Mouse (Mus musculus): ENCODE measurements around the gene Hdac8. TPM values are rescaled to one million over a fixed set of nuclear protein-coding genes. Genes with fewer than 3 reads are reported as not detected.

Gene Hdac8
- 1 to 10 TPM; 2.9 to 4.0 TPM for total RNA-seq (2021)
- long read RNA-seq, experiment 1, partial matches to known transcripts = 2 of 5 reads
- long read RNA-seq, experiment 1, other reads (novel, unspliced or antisense) = 0 of 5 reads
- long read RNA-seq, experiment 2, partial matches to known transcripts = 0 of 2 reads
- long read RNA-seq, experiment 2, other reads (novel, unspliced or antisense) = 1 of 2 reads

DNA sequence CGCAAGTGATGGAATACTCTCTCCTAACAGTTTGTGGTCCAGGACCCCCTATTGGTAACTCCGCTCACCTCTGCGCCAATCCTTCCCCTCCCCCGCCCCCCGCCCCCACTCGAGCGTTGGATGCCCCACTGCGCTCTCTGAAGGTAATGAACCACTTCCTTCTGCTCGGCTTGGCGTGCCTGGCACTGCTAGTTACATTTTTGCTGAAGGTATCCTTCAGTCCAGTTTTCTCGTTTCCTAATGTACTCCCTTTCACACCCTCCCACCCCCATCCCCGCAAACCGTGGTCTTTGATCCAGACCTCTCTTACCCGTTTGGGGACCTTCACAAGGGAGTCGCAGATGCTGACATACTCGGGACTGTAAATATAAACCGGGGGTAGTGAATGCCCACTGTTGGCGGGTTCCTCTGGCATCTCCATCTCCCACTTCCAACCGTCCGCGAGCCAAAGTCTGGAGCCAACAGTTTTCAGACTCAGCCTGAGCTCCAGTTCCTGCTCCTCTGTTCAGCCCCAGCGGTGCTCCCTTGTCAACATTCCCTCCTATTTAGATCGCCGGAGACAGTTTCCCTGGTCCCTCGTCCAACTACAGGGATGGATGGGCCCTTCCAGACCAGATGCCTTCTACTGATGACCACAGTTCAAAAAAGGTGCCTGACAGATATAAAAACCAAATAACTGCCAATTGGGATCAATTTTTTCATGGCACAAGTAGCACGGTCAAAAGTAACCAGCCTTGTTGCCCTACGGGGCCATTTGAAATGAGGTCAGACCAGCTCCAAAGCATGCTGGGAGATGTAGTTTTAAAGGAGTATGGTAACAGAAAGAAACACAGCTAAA lies at the start of gene Hdac8:
TSS of gene Hdac8 (minus strand) at position 716 of the 838 bp plus-strand sequence.
- intact Hi-C loops (cut with DNase I) = no loop called here

DNA sequence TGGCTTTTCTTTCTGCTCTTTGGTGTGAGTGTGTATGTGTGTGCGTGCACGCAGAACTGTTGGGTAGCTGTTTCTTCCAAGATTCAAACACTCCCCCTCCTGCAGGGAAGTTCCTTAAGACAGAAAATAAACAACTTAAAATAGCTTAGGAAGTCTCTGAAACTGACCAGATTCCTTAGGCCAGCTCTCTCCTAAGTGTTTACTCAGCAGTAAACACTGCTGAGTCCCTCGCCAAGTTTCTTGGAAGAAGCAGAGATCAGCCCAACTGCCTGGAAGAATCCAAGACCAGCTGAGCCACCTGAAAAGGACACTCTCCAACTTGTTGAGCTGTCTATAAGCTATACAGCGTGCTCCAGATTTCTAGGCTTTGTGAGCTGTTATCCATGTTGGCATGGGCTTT lies 4.0 kb upstream of the Hdac8 start:
- no peak for DNase-seq
- intact Hi-C loops (cut with DNase I) = no loop called here

More for the DNA sequence above, at the start of gene Hdac8:
- peak; percentile 11 to 46 for DNase-seq

DNA sequence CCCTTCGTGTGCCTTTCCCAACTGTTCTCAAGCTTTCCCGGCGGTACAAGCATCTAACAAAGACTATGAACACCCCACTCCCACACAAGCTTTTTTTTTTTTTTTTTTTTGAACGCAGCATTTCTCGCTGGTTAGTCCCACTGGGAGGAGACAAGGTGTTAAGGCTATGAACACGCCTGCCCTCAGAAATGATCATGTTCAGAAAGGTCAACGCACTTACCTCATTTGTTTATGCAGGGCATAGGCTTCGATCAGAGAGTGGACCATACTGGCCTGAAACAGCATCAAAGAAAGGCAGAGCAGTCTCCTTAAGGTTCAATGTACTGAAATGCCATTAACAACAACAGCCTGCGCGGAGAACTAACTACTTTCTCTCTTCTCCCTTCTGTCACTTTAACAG lies 980 bp downstream of the Hdac8 start:
- intact Hi-C loops (cut with DNase I) = no loop called here
- DNase-seq = no peak

DNA sequence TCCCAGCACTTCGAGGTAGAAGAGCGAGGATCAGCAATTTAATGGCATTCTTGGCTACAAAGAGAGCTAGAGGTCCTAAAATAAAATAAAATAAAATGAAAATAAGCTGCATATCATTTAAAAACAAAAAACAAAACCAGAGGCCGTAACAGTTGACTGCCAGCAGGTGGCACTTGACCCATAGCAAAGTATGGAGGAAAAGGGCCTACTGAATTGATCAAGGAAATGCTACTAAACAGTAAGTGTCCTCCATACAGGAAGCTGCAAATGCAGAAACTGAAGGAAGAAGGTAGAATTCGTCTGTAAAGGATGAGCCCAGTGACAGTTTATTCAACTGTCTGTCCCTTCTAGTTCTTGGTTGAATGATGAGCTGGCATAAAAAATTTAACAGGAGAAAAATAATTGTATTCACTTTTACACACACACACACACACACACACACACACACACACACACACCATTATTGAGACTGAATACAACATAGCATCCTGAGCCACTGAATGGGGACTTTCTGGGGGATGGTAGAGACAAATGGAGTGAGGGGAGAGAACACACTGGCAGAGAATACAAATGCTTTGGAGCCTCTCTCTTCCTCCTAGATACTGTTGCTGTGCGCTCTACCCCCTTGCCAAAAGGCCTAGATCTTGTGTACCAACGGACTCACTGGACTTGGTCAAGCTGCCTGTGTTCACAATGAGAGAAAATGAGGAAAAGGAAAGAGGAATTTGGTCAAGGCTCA lies 11.0 kb downstream of the Hdac8 start:
- no peak for DNase-seq
- intact Hi-C loops (cut with DNase I) = no loop called here

DNA sequence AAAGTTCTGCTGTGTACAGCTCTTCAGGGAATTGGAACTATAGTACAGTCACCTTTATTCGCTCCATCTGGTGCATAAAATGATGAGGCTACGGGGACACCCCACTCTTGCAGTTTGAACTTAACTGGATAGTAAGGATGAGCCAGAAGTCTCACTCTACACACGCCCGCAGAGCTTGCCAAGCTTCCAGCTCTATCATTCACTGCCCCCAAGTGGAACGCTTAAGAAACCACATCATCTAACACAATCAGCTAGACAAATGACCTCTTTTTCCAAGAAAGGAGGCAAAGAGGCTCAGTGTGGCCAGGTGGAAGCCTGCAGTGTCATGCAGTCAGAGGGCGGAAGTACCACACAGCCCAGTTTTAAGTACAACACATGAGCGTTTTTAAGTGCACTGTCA lies 19.6 kb downstream of the Hdac8 start:
- intact Hi-C loops (cut with DNase I) = no loop called here
- DNase-seq = no peak

DNA sequence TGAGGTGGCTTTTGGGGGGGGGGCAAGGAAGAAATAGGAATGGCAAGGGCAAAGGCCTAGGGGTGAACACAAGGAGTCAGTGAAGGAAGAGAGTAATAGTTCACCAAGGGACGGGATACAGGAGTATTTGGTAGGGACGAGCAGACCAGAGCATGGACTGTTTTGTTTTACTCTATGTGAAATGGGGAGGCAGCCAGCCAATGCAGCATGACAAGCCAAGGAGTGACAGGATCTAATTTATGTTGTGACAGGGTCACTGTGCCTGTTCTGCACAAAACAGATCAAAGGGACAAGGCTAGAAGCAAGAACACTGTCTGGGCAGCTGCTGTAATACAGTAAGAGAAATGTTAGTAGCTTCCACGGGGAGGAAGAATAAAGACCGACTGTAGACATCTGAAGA lies 25.5 kb downstream of the Hdac8 start:
- DNase-seq = no peak
- intact Hi-C loops (cut with DNase I) = loop anchor here (5.0 kb wide), 2 partner anchors 262 to 322 kb away; partner anchors contain the start of gene Ercc6l

DNA sequence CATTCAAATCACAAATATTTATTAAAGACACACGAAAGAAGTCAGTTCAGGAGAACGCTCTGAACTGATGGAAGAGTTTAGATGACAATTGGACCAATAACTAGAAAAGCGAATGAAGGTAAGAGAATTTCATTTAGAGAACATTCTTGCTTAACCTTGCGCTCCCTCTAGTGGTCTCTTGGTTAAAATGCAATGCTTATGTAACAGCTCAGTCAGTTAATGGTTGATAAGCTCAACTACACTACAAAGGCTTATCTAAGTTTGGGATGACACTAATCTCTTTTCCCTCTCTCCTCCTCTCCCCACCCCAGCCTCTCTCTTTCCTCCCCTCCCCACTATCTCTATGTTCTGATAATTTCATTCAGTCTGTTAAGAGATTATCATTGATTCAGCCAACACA lies 26.2 kb downstream of the Hdac8 start:
- no peak for DNase-seq

DNA sequence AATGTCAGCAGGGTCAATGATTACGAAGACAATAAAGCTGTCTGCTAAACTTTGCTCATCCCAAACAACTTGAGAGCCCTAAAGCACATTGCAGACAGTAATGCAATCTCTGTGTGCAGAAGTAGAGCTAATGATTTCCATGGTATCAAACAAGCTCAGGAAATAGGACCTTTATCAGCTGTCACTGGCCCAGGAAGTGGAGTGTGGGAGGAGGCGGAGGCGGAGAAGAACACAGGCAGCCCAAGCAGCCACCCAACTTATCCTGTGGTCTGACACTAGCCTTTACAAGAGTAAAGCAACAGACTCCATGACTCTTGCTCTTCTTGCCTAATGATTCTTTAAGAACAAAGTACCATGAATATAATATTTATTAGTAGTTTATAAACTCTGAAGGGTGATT lies 26.7 kb downstream of the Hdac8 start:
- DNase-seq = no peak
- intact Hi-C loops (cut with DNase I) = loop anchor here (5.0 kb wide), 1 partner anchor 261 kb away; no protein-coding TSS in a partner anchor

More for the DNA sequence above, 26.2 kb downstream of the Hdac8 start:
- intact Hi-C loops (cut with DNase I) = loop anchor here (5.0 kb wide), 1 partner anchor 262 kb away; no protein-coding TSS in a partner anchor

DNA sequence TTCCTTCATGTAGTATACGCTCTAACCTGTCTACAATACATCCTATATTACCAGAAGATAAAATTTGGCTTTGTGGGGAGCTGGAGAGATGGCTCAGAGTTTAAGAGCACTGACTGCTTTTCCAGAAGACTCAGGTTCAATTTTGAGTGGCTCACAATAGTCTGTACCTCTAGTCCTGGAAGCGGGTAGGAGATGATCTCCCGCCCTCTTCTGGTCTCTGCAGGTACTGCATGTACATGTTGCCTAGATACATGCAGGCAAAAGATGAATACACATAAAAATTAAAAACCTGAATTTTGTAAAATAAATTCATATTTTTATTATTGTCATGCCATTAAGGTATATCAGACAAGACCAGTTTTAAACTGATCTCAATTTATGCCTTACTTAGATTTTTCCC lies 28.4 kb downstream of the Hdac8 start:
- peak; percentile 16 to 55 for DNase-seq
- intact Hi-C loops (cut with DNase I) = loop anchor here (5.0 kb wide), 1 partner anchor 259 kb away; no protein-coding TSS in a partner anchor

DNA sequence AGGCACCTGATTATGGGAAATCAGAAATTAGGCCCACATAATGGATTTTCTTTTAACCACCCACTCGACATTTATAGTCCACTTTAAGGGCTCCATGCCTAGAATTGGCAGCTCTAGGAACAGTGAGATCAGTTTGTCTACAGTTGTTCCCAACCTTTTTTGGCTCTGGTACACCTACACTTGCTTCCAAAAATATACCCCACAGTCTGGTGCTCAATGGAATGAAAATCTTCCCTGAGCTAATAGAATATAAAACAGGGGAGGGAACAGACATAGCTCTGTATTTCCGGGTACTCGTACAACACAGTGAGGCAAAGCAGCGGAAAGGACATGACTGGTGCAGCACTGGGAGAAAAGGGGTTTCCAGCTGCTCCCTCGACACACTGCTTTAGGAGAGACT lies 29.6 kb downstream of the Hdac8 start:
- DNase-seq = no peak
- intact Hi-C loops (cut with DNase I) = loop anchor here (5.0 kb wide), 1 partner anchor 258 kb away; no protein-coding TSS in a partner anchor

DNA sequence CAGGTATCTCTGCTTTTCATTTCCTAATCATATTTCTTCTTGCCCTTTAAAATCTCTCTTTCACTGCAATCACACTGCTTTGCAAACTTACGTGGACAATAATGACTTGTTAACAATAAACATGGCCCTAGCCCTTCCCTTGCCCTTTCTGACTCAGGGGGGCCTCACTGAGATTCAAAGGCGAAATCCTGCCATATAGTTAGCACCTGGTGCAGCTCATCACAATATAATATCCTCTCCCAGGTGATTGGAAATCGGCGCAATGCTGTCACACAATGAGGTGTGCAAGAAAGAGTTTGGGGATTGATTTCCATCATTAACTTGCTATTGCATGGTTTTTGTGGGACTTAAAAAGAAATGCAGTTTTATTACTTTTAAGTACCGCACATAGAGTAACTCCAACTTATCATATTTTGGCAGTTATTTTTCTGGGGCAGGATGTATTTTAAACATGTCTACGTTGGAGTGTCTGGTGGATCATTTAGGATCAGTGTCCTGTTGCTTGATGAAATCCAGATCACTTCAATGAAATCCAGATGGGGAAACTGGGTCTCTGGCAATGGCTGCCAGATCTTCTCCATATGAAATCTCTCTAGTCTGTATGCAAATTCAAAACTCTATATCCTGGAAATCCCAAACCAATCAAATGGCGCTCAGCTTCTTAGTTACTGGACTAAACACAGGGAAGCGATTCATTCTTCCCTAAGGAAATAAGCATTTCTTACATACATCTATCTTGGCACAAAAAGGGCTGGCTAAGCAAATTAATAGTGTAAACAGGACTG lies 86.6 kb downstream of the Hdac8 start:
- DNase-seq = no peak
- intact Hi-C loops (cut with DNase I) = no loop called here

DNA sequence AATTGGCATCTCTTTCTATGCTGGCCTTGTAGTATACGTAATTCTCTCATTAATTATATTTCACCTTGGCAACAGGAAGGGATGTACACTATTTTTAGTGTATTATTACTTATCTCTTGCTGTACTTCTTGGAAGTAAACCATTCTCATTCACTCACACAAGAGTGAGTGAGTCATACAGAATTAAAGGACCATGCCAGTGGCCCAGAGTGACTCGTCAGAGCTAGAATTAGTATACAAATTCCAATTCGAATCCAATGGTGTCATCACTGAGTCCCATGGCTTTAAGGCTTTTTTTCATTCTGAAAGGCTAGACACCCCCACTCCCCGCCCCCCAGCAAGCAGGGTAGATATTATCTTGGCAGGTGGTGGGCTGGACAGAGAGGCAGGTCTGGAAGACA lies 88.2 kb downstream of the Hdac8 start:
- intact Hi-C loops (cut with DNase I) = no loop called here
- no peak for DNase-seq

DNA sequence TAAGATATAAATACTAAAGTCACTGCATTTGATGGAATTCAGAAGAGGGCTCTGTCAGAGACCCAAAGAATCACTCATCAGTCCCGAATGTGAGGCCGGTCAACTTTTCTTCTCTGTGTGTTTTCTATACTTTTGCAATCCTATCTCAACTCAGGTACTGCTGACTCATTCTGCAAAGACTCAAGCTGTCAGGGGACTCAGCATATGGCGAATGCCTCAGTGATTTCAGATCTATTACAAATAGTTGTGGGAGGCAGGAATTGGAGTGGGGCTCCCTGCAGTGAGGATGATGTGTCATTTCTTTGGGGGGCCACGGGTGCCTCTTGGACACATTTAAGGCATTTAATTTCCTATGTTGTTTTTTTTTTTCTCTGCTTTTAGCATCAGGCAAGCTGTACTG lies 88.8 kb downstream of the Hdac8 start:
- intact Hi-C loops (cut with DNase I) = no loop called here
- no peak for DNase-seq

DNA sequence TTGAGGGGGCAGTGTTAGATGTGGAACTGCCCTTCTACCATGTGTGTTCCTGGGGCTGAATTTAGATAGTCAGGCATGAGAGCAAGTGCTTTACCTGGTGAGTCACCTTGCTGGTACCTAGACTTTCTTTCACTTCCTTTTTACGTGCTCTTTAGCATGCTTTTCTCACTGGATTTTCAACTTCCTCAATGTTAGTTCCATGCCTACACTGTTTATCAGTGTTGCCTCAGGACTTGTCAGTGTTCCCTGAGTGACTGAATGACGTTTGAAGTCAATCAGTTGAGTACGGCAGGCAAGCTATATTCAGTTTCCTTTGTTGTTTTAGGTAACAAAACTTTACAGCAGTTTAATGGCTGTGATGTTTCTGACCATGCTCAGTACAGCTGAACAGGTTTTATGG lies 120.4 kb downstream of the Hdac8 start:
- DNase-seq = no peak
- intact Hi-C loops (cut with DNase I) = no loop called here

DNA sequence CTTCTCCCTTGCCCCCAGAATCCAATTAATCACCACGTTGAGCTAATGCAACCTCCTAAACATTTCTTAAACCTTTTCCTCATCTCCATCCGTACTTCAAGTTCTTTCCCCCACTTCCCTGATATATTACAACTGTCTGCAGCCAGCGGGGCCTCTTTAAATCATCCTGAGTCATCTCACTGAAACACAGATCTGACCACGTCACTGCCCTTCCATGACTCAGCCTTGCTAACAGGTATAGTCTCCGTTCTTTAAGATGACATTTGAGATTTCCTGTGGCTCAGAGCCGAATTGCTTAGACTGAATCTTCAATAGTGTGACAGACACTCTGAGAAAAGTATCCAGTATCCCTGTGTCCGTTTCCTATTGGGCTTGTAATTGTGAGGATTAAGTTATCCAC lies 122.0 kb downstream of the Hdac8 start:
- no peak for DNase-seq
- intact Hi-C loops (cut with DNase I) = no loop called here

DNA sequence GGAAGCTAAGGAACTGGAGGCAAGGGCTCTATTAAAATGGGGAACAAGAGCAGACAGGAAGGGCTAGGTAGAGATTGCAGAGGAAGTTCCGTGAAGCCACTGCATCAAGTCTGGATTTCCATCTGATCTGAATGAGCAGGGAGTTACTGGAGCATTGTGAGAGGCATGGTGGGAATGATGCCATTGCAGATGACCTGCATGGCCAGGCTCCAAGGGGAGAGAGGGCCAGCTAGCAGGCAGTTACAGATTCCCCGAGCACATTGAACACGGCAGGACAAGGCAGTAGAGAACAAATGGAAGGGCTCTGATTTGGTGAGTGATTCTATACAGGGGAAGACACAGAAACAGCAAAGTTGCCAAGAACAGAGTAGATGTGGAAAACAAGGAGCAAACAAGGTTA lies 138.6 kb downstream of the Hdac8 start:
- no peak for DNase-seq
- intact Hi-C loops (cut with DNase I) = no loop called here

DNA sequence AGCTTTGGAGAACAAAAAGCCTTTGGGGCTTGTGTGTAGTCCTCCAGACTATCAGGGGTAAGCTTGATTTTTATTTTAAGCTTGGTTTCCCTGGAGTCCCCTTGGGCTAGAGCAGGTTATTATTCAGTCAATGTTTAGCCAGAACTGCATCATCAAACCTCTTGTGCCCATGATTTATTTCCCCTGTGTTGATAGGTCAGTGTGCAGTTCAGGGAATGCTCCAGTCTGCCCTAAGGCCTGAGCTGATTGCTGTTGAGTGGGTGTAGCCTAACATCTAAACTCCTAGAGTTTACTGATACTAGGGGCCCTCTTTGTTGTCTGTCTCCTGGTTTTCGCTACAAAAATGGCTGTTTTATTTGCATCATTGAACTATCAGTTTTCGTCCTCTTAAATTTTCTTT lies 142.9 kb downstream of the Hdac8 start:
- intact Hi-C loops (cut with DNase I) = no loop called here
- no peak for DNase-seq

DNA sequence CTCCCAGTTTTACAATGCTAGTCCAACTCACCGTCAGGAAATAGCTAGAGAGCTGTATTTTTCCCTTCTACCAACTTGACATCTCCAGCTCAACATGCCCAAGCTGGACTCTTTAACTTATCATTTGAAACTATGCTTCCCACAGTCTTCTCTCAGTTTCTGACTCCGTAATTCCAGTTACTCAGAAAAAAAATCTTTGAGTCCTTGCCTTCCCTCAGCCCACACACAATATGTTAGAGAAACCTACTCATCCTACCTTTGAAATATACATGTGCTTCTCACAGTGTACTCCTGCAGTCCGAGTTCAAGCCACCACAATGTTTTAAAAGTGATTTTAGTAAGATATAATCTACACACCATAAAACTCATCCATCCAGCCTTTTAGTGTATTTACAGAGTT lies 151.7 kb downstream of the Hdac8 start:
- no peak for DNase-seq
- intact Hi-C loops (cut with DNase I) = no loop called here

DNA sequence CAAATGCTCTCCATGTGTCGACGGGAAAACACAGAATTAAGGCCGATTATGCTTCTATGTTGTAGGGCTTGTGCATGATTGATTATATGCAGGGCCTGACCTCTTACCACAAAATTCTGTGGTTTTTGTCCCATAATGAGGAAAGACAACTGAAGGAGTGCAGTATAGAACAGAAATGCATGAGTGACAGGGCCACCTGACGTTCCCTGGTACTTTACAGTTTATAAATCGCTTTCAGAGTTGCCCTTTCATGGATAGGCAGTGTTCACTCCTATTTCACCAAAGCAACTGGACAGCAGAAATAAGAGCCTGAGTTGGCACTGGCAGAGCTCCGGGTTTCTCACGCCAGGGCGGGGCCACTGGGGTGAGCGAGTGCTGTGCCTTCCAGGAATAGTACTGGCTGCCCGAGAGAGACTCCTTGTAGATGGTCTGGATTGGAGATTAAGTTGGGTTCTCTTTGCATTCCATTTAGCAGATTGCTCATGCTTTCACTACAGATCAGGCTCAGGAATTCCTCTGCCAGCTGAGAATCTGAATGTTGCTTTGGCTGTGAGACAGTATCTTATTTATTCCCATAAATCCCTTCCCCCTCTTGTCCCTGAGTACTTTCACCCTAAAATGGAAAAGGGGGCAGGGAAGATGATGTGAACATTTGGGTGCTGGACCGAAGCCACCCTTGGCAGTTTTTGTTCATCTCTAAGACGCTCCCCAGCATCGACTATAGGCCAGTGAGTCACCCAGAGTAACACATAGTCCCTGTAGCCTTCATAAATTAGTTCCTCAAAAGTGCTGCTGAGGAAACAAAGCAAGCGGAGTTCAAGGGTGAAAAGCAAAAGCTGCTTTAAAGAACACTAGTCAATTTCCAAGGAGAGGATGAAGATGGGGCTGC lies 155.1 kb downstream of the Hdac8 start:
- peak; percentile 21 to 35 for DNase-seq
- intact Hi-C loops (cut with DNase I) = no loop called here
